Mouse (Mus musculus): ENCODE measurements around the gene Dmac1.
A peak's percentile ranks its signal among the peaks of the same experiment; 100 is the strongest.
"Not testable (repeated sequence)": the region's sequence is repeated elsewhere in the genome, so short reads cannot be mapped to it uniquely, and the experiment has no call there.

Gene Dmac1

GRCm38 (mm10) chr4:75278197-75279175, at the start of gene Dmac1:
Dmac1 (minus strand) TSS chr4:75278305.
- DNase-seq (ENCODE audit: low spot score in 2 of 2), result peak; percentile 90 to 93

- DNase-seq (ENCODE audit: low spot score in 2 of 2), result no peak
Observed at GRCm38 (mm10) chr4:75315431-75315830, 37.3 kb upstream of the Dmac1 start.

- no peak for DNase-seq (ENCODE audit: low spot score in 2 of 2)
Observed at GRCm38 (mm10) chr4:75315007-75315406, 36.9 kb upstream of the Dmac1 start.

GRCm38 (mm10) chr4:75311918-75312317, 33.8 kb upstream of the Dmac1 start:
- DNase-seq (ENCODE audit: low spot score in 2 of 2), result no peak

- DNase-seq (ENCODE audit: low spot score in 2 of 2), result no peak
Observed at GRCm38 (mm10) chr4:75311305-75311704, 33.2 kb upstream of the Dmac1 start.

- no peak for DNase-seq (ENCODE audit: low spot score in 2 of 2)
Observed at GRCm38 (mm10) chr4:75300205-75300972, 22.3 kb upstream of the Dmac1 start.

- DNase-seq (ENCODE audit: low spot score in 2 of 2), result no peak
Observed at GRCm38 (mm10) chr4:75292315-75292714, 14.2 kb upstream of the Dmac1 start.

- no peak for DNase-seq (ENCODE audit: low spot score in 2 of 2)
Observed at GRCm38 (mm10) chr4:75291142-75291541, 13.0 kb upstream of the Dmac1 start.

- no peak for DNase-seq (ENCODE audit: low spot score in 2 of 2)
Observed at GRCm38 (mm10) chr4:75277467-75278196, 473 bp downstream of the Dmac1 start.

GRCm38 (mm10) chr4:75275737-75276136, 2.4 kb downstream of the Dmac1 start:
- no peak for DNase-seq (ENCODE audit: low spot score in 2 of 2)

GRCm38 (mm10) chr4:75267866-75268265, 10.2 kb downstream of the Dmac1 start:
- DNase-seq (ENCODE audit: low spot score in 2 of 2), result no peak

- DNase-seq (ENCODE audit: low spot score in 2 of 2), result no peak
Observed at GRCm38 (mm10) chr4:75266773-75267550, 11.1 kb downstream of the Dmac1 start.

- no peak for DNase-seq (ENCODE audit: low spot score in 2 of 2)
Observed at GRCm38 (mm10) chr4:75264219-75264618, 13.9 kb downstream of the Dmac1 start.

GRCm38 (mm10) chr4:75263556-75264129, 14.5 kb downstream of the Dmac1 start:
- no peak for DNase-seq (ENCODE audit: low spot score in 2 of 2)

GRCm38 (mm10) chr4:75262423-75262822, 15.7 kb downstream of the Dmac1 start:
- DNase-seq (ENCODE audit: low spot score in 2 of 2), result no peak

GRCm38 (mm10) chr4:75260156-75260555, 17.9 kb downstream of the Dmac1 start:
- no peak for DNase-seq (ENCODE audit: low spot score in 2 of 2)

- DNase-seq (ENCODE audit: low spot score in 2 of 2), result no peak
Observed at GRCm38 (mm10) chr4:75259447-75259846, 18.7 kb downstream of the Dmac1 start.

- not testable (repeated sequence) for DNase-seq (ENCODE audit: low spot score in 2 of 2)
Observed at GRCm38 (mm10) chr4:75234602-75235001, 43.5 kb downstream of the Dmac1 start.
